Mouse (Mus musculus) embryonic fibroblast, embryonic 13.5 days (primary cell): Measurements from ENCODE around the gene 2900011O08Rik. TPM values are rescaled to one million over a fixed set of nuclear protein-coding genes. Genes with fewer than 3 reads are reported as not detected.

ENCODE experiments used
- H3K27ac ChIP-seq: 2 replicates; pipeline ENCODE4 v1.5.1; 2012; ENCODE audit warnings: low read length, control low read depth, inconsistent platforms; ENCODE audit not compliant: insufficient read depth
- H3K4me1 ChIP-seq: 2 replicates; pipeline ENCODE4 v1.6.1; 2011; ENCODE audit warnings: low read length; ENCODE audit not compliant: control insufficient read depth, insufficient read depth
- H3K4me3 ChIP-seq: 2 replicates; pipeline ENCODE4 v1.5.1; 2011; ENCODE audit warnings: mild to moderate bottlenecking, control low read depth, low read length; ENCODE audit not compliant: insufficient read depth
- CTCF ChIP-seq: IDR thresholded peaks from 2 replicates; pipeline ENCODE4 v1.5.1; 2011; ENCODE audit warnings: mild to moderate bottlenecking, control low read depth, low read length, moderate library complexity, borderline replicate concordance; ENCODE audit not compliant: insufficient read depth
- POLR2A ChIP-seq: IDR thresholded peaks from 2 replicates; pipeline ENCODE4 v1.6.1; 2011; ENCODE audit warnings: low read depth, mild to moderate bottlenecking, control low read depth, low read length, moderate library complexity
- polyA plus RNA-seq: library from polyadenylated mRNA; stranded (reverse); fragments of >200 nt; gene quantifications from 2 replicates; pipeline ENCODE4 v1.2.4, GENCODE M21; 2011; ENCODE audit warnings: low read depth; ENCODE audit not compliant: missing spikeins, insufficient read length

Gene 2900011O08Rik
- polyA plus RNA-seq, 1 experiment, result 1.1 TPM

- no peak overlapping the region for H3K4me3 ChIP-seq
- no peak for TF ChIP-seq CTCF
- H3K4me1 ChIP-seq, result no peaks in the 10 kb centered on the region; the same call in 1 of the 2 replicates
- no peak overlapping the region for H3K27ac ChIP-seq
These were observed 43.4 kb downstream of the 2900011O08Rik start for GRCm38 (mm10) chr16:14029851-14030250.

DNA sequence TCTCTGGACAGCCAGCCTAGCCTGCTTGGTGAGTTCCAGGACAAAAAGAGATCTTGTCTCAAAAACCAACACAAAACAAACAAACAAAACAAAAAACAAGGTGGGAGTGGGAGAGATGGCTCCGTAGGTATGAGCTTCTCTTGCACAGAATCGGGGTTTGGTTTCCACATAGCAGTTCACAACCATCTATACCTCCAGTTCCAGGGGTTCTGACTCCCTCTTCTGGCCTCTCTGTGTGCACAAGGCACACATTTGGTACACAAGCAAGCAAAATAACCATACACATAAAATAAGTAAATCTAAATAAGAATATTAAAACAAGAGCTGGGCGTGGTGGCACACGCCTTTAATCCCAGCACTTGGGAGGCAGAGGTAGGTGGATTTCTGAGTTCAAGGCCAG lies 44.2 kb downstream of the 2900011O08Rik start:
- TF ChIP-seq POLR2A (no peak), CTCF (no peak)
- Histone ChIP-seq H3K4me1 (no peaks in the 10 kb centered on the region; the same call in 1 of the 2 replicates), H3K4me3 (no peak overlapping the region), H3K27ac (no peak overlapping the region)

- TF ChIP-seq CTCF (no peak), POLR2A (no peak)
- Histone ChIP-seq H3K27ac (no peak overlapping the region), H3K4me1 (no peaks in the 10 kb centered on the region; the same call in 1 of the 2 replicates), H3K4me3 (no peak overlapping the region)
These were observed 46.7 kb downstream of the 2900011O08Rik start for GRCm38 (mm10) chr16:14033076-14033475.

- Histone ChIP-seq H3K4me3 (no peak overlapping the region), H3K4me1 (no peaks in the 10 kb centered on the region), H3K27ac (no peak overlapping the region)
- no peak for TF ChIP-seq CTCF
- TF ChIP-seq POLR2A, result no peak
These were observed 56.0 kb downstream of the 2900011O08Rik start for GRCm38 (mm10) chr16:14042421-14042820.

- no peaks in the 10 kb centered on the region for H3K4me1 ChIP-seq
- TF ChIP-seq POLR2A (no peak), CTCF (no peak)
These were observed 58.3 kb downstream of the 2900011O08Rik start for GRCm38 (mm10) chr16:14044695-14045094.

GRCm38 (mm10) chr16:14046224-14046756 lies 59.9 kb downstream of the 2900011O08Rik start:
- Histone ChIP-seq H3K27ac (no peak overlapping the region), H3K4me3 (no peak overlapping the region), H3K4me1 (no peaks in the 10 kb centered on the region)
- no peak for TF ChIP-seq POLR2A
- no peak for TF ChIP-seq CTCF

More at GRCm38 (mm10) chr16:14044695-14045094, 58.3 kb downstream of the 2900011O08Rik start:
- no peak overlapping the region for H3K27ac ChIP-seq
- no peak overlapping the region for H3K4me3 ChIP-seq

DNA sequence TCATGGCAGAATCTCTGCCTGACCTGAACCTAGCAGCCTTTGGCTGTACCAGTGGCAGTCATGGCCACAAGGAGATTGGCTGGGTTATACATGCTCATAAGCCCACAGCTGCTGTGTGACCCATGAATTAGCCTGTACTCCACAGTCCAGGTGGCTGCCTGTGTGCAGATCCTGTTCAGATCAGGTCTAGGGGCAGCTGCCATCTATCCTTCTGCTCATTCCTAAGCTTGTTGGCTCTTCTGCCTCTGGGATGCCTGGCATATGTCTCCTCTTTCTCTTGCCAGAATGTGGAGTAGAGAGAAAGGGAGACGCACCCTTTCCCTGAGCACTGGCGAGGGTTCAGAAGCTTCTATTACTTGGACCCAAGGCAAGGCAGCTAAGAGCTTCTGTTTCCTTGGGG lies 65.8 kb downstream of the 2900011O08Rik start:
- H3K4me1 ChIP-seq, result no peaks in the 10 kb centered on the region
- H3K4me3 ChIP-seq, result no peak overlapping the region
- TF ChIP-seq CTCF, result no peak
- TF ChIP-seq POLR2A, result no peak
- H3K27ac ChIP-seq, result no peak overlapping the region

- TF ChIP-seq POLR2A, result no peak
- no peak for TF ChIP-seq CTCF
- Histone ChIP-seq H3K4me1 (no peaks in the 10 kb centered on the region), H3K27ac (no peak overlapping the region), H3K4me3 (no peak overlapping the region)
These were observed 66.7 kb downstream of the 2900011O08Rik start for GRCm38 (mm10) chr16:14053116-14053515.

DNA sequence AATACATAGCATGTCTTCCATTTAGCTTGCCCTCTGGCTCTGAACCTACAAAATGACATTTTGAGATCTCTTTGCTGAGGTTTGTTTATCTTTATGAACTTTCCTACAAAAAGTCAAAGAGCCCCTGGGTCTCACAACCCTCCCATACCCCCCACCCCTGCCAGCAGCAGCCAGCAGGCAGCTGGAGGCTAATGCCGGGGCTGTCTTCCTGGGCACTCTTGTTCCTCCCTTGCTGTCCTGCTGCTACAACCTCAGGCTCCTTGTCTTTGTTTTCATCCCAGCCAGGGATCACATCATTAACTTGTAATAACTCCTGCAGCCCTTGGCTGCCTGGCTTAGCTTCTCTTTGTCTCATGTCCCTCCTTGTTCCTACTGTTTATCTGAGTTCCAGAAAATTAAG lies 68.9 kb downstream of the 2900011O08Rik start:
- no peak overlapping the region for H3K27ac ChIP-seq
- no peaks in the 10 kb centered on the region for H3K4me1 ChIP-seq
- TF ChIP-seq POLR2A (no peak), CTCF (no peak)
- H3K4me3 ChIP-seq, result no peak overlapping the region

DNA sequence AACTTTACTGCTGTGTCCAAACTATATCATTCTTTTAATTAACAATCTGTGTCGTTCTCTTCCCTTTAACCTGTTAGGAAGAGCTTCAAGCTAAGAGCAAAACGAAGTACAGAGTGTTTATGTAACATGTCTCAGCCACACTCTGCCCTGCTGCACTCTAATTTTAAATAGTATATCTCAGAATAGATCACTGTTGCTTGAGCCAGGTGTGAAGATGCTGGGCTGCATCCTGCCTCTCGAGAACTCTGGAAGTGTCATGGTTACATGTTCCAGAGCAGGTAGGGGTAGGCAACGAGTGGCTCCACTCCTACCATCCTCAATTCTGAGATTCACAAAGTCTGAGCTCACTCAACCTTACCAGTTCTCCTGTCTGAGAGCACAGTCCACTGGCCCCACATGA lies 70.3 kb downstream of the 2900011O08Rik start:
- no peak for TF ChIP-seq CTCF
- no peak for TF ChIP-seq POLR2A

DNA sequence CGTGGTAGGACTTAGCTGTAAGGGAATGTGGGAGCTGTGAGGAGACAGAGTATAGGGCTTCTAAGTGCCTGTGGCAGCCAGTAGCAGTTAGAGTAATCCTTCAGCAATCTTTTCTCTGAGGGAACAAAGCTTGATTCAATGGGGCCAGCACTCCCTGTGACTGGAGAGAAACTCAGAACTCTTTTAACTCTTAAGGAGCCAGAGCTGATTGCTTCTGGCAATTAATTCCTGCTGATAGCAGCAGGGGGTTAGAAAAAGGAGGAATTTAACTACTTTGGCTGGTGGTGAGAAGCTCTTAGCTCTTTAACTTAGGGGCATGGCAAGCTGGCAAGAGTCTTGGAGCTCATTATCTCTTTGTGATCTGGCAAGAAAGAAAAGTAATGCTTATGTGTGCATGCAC lies 72.1 kb downstream of the 2900011O08Rik start:
- Histone ChIP-seq H3K27ac (no peak overlapping the region), H3K4me1 (no peaks in the 10 kb centered on the region), H3K4me3 (no peak overlapping the region)
- TF ChIP-seq CTCF, result no peak
- no peak for TF ChIP-seq POLR2A

More for the DNA sequence above, 70.3 kb downstream of the 2900011O08Rik start:
- Histone ChIP-seq H3K4me3 (no peak overlapping the region), H3K4me1 (no peaks in the 10 kb centered on the region), H3K27ac (no peak overlapping the region)
